Mouse (Mus musculus) megakaryocyte, embryonic 14.5 days (primary cell): Measurements from ENCODE around the gene Gm28042.

ENCODE experiments used
- FLI1 ChIP-seq: IDR thresholded peaks from 2 replicates; pipeline ENCODE4 v1.6.1; 2012; ENCODE audit warnings: low read length, inconsistent platforms, mixed read lengths
- GATA1 ChIP-seq: IDR thresholded peaks from 3 replicates; pipeline ENCODE4 v1.6.1; 2012; ENCODE audit warnings: mixed read lengths, low read length, inconsistent platforms, borderline replicate concordance

GRCm38 (mm10) chr2:119980343-119980986 is 46.8 kb upstream of the Gm28042 start:
- TF ChIP-seq GATA1 (no peak), FLI1 (no peak)
